Mouse (Mus musculus) lung, postnatal 10 days (tissue): Measurements from ENCODE around the gene Cobll1.

Experiments used
- DNase-seq: peaks from one replicate; pipeline ENCODE4 v3.0.0; 2021

The Cobll1 gene

DNA sequence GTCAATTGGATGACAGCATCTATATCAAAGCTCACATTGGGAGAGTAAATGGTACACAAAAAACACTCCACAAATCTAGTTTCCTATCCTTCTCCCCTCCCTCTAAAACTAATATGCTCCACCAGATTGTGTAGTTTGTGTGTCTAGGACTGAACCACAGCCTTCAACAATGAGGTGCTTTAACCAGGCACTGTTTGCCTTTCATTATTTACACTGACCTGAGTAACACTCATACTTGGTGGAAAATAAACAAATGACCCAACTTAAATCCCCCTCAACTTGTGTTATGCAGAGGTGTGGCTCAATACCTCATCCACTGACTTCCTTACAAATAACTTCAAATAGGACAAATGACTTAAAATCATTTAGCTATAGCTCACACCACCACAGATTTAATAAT lies 155.8 kb downstream of the Cobll1 start:
- no peak for DNase-seq

DNA sequence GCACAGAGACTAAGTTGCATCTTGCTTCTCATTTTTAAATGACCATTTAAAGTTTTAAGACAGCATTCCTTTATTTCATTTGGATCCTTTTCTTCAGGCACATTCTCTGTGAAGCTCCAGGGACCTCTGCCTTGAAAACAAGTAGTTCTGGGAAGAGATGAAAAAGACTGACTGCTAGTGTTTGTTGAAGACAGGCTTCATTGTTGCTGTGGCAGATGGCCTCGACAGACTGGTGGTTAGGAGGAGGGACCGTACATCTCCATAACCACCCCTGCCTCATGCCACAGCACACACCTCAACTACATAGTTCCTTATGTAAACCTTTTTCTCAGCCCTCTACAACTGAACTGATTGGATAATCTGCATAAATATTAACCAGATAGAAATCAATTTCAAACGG lies 161.7 kb downstream of the Cobll1 start:
- DNase-seq, result no peak

DNA sequence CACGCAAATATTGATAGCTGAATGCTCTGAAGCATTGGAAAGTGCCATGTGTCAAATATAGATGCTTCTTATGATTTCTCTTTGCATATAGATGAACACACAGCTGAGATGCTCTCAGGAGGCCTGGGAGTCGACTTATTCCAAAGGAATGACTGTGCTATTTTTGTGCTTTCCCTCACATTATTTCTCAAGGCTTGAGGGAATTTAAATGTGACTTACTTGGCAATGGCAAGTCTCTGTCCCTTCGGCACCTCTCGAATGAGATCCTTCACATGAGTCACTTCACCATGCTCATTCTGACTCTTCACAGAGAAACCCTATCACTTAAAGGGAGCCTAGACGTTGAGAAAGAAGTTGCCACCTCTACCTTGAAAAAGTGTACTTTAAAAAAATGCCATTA lies 163.4 kb downstream of the Cobll1 start:
- no peak for DNase-seq

DNA sequence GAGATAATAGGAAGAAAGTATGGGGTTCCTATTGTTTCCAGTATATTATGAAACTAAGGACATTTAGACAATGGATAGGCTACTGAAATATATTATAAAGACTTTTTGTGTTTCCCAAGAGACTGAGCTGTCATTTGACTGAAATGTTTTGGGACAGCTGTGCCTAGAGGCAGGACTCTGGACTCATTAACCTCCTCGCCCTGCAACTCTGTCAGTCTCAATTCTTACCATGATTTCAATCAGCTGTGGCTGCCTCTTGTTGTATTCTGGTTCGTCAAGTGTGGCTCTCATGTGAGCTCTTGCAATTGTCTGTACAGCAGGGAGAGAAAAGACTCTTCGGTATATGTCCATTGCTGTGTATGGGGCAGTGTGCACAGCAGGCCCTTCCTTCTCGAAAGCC lies 163.8 kb downstream of the Cobll1 start:
- DNase-seq, result no peak

DNA sequence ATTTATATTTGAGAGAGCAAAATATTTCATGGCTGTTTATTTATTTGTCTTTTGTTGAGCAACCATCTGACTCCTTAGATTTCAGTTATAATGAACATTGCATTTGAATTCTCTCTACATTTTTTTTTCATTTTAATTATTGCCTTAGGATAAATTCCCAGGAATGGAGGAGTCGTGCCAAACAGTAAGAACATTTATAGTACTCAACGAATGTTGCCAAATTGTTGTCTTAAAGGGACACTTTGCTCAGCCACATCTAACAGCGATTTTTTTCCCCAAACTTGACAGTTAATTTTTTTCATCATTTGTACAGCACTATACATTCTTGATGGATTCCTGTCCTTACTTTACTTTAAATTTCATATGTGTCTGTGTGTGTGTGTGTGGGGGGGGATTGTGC lies 167.0 kb downstream of the Cobll1 start:
- DNase-seq, result no peak

DNA sequence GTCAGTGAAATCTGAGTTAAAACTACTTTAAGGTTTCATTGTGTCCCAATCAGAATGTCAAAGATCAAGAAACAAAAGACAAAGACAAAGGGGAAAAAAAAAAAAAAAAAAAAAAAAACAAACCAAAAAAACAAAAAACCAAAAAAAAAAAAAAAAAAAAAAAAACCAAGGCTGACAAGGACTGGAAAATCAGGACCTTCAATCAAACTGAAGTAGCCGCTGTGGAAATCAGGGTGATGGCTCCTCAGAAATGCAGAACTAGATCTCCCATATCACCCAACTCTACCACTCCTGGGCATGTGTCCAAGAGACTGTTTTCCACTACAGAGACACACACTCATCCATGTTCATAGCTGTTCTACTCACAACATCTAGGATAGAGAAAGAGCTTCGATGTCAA lies 185.4 kb downstream of the Cobll1 start:
- DNase-seq, result no peak

DNA sequence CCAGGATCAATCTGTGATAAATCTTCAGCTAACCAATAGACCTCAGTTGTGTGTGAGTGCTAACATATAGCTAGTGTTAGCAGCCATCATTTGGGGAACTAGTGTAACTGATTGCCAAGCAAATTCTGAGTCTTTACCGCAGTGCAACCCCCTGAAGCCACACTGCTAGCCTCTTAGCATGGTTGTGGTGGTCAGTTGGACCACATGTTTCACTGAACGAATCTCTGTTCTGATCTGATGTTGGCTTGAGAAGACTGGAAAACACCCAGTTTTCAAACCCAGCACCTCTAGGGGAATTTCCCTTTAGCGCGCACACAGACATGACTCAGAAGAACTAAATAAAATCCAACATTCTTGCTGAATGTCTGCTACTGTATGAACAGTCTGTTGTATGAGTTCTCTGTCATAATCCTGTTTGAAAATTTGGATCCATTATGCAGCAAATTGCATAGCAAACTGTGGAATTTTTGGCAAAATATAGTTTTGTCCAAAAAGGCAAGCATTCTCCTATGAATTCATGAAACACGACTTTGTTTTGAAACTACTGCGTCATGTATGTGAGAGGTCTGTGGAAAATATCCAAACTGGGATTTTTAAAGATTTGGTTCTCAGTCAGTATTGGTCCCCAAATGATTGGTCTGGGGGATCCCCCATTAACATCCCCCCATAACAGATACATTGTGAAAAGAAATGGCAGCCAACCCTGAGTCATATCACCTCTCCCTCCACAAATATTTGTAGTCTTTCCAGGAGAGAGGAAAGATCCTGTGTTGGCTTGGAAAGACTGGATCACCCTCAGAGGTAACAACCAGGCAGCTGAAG lies 186.8 kb downstream of the Cobll1 start:
- DNase-seq, result no peak

DNA sequence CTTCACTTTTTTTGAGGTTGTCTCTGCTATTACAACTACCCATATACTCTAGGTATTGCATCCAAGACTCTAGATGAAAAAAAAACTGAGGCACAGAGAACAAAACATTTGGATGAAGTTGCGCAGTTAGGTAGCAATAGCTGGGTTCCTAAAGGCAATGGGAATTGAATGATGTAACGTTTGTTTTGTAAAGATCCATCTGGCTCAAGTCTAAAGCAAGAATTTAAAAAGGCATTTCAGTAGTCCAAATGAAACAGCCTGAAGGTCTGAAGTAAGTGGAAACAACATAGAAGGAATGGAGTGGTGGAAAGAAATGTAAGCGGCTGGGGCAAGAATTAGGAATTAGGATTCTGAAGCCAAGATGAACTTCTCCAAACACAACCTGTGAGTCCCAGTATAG lies 188.4 kb downstream of the Cobll1 start:
- DNase-seq, result no peak

DNA sequence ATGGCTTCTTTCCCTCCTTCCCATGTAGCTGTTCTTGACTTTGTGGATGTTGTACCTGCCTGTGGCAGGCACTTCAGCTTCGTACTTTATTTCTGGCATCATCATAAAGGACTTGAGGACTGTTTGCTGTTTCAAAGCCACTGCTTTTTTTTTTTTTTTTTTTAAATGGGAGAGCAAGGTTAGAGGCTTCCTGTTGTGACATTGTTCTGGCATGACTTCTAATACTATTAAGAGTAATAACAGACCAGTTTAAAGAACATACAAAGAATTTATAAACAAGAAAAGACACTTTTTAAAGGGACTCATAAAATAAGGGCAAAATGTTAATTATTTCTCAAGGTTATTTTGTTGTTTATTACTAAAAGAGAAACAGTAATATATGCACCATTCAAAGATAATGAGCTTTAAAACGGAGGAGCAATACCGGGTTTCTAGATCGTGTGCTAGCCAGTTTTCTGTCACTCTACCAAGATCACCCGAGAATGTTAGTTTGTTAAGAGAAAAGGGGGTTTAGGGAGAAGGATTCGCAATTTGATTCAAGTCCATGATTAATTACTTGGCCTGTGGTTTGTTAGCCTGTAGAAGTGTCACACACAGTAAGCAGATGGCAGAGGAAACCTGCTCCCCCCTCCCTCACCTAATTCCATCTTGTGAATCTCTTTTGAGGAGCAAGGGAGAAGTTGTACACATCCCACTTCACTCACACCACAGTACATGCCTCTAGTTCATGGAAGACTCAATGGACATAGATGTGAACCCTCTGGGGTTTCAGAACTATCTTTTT lies 190.8 kb downstream of the Cobll1 start:
- DNase-seq, result peak; percentile 29
